Mouse (Mus musculus) embryo, embryonic 11.5 days (tissue): ENCODE data around the gene Pkp3.
A peak's percentile ranks its signal among the peaks of the same experiment; 100 is the strongest.
"Not testable (repeated sequence)": the region's sequence is repeated elsewhere in the genome, so short reads cannot be mapped to it uniquely, and the experiment has no call there.

Experiments used
- DNase-seq: peaks from one replicate; pipeline ENCODE4 v3.0.0-alpha.2; 2012; ENCODE audit warnings: low read depth, low spot score

Gene Pkp3

GRCm38 (mm10) chr7:141077841-141078240, at the start of gene Pkp3:
Gene Pkp3, plus strand, starts transcription at chr7:141078218.
- DNase-seq = no peak

- no peak for DNase-seq
Observed at GRCm38 (mm10) chr7:141028831-141029230, 49.2 kb upstream of the Pkp3 start, which contains the start of gene Gm17387. Gene Gm17387, plus strand, starts transcription at chr7:141029131.

GRCm38 (mm10) chr7:141030390-141030789, 47.6 kb upstream of the Pkp3 start:
- no peak for DNase-seq

- DNase-seq = no peak
Observed at GRCm38 (mm10) chr7:141032458-141033167, 45.4 kb upstream of the Pkp3 start.

GRCm38 (mm10) chr7:141036624-141037023, 41.4 kb upstream of the Pkp3 start:
- DNase-seq = not testable (repeated sequence)

- no peak for DNase-seq
Observed at GRCm38 (mm10) chr7:141038090-141039032, 39.7 kb upstream of the Pkp3 start.

GRCm38 (mm10) chr7:141039386-141040107, 38.5 kb upstream of the Pkp3 start:
- no peak for DNase-seq

- no peak for DNase-seq
Observed at GRCm38 (mm10) chr7:141040867-141041606, 37.0 kb upstream of the Pkp3 start.

GRCm38 (mm10) chr7:141041661-141042060, 36.4 kb upstream of the Pkp3 start:
- no peak for DNase-seq

GRCm38 (mm10) chr7:141042539-141042938, 35.5 kb upstream of the Pkp3 start:
- DNase-seq = no peak

- DNase-seq = no peak
Observed at GRCm38 (mm10) chr7:141046931-141047580, 31.0 kb upstream of the Pkp3 start.

- no peak for DNase-seq
Observed at GRCm38 (mm10) chr7:141047581-141048225, 30.3 kb upstream of the Pkp3 start.

- peak; percentile 92 for DNase-seq
Observed at GRCm38 (mm10) chr7:141048226-141049218, 29.5 kb upstream of the Pkp3 start.

- no peak for DNase-seq
Observed at GRCm38 (mm10) chr7:141049326-141049725, 28.7 kb upstream of the Pkp3 start.

GRCm38 (mm10) chr7:141051060-141051685, 26.8 kb upstream of the Pkp3 start:
- no peak for DNase-seq

GRCm38 (mm10) chr7:141052016-141052415, 26.0 kb upstream of the Pkp3 start:
- no peak for DNase-seq

- DNase-seq = no peak
Observed at GRCm38 (mm10) chr7:141052421-141052820, 25.6 kb upstream of the Pkp3 start.

GRCm38 (mm10) chr7:141055785-141056184, 22.2 kb upstream of the Pkp3 start:
- DNase-seq = no peak
